Mouse (Mus musculus) Muller cell, postnatal 12 days (primary cell): ENCODE results near the gene Kcnn1.
"Not testable (repeated sequence)": the region's sequence is repeated elsewhere in the genome, so short reads cannot be mapped to it uniquely, and the experiment has no call there.

Source experiments
- DNase-seq: peaks from one replicate; pipeline ENCODE4 v3.0.0-alpha.2; 2015; ENCODE audit errors: inconsistent ontology term

Gene Kcnn1

DNA sequence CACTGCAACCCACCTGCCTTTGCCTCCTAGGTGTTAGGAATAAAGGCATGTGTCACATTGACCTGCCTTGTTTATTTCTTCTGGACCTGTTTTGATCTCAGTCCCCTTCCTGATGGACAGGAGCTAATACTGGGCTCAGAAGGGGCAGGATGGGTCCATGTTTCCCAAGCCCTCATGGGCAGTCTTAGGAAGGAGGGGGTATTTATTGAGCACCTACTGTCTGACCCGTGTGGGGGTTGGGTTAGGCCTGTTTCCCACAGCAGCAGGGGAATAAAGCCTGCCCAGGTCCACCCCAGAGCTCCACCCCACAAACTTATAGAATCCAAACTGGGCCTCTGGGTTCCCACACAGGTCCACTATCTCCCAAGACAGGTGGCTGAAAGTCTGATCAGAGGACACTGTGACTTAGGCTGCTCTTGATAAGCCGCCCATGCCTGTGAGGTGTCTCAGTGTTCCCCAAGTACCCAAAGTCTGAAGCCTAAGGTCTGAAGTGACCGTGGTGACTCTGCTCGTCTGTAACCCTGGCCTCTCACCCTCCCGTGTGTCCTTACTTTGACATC, 19.8 kb downstream of the Kcnn1 start:
- no peak for DNase-seq

DNA sequence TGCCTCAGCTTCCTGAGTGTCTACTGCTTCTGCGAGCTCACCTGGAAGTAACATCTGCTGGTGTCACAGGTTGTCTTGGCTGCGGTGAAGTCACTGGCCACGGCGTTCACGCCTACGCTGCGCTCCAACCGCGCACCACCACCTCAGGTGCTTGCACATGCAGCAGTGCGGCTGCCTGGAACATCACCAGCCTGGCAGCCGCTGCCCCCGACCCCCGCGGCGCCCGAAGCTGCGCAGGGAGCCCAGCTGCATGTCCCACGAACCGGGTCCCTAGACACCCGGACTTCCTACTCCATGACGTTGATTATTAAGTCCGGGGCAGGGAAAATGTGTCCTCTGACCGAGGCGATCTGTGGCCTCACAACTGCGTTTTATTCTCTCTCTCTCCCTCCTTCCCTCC, 20.6 kb downstream of the Kcnn1 start:
- no peak for DNase-seq

DNA sequence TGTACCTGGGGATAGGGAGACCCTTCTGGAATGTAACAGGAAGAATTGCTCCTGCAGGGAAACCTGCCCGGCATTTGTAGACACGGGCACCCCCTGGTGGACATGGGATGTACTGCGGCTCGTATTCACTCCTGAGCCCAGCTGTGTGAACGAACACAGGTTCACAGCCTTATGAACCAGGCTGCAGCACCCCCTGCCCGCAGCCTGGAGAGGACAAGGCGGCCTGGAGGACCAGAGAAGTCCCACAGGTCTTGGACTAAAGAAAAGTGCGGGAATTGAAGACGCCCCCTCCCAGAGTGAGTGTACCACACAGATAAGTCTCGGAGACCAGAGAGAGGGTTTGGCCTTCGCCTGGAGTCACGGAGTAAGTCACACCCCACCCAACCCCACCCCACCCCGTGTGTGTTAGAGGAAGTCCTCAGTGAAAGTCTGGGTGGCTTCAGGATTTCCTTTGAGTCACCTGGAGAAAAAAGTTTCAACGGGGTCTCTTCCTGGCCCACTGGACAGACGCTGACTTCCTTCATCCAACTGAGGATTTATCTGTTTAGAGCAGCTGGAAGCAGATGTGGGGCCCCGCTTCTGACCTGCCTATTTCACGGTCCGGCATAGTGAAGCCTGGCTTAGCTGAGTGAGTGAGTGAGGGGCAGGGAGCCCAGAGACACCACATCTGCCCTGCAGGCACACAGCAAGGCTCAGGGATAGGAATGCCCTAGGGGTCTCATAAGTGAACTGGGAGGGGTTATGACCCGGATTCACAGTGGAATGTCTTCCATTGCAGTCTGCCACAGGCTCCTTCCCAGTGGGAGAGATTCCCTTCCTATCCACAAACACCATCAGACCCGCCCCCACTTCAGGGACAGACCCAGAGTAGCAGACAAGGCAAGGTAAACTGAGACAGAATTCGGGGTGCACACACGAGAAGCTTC, 21.6 kb downstream of the Kcnn1 start:
- peak; percentile 87 for DNase-seq

DNA sequence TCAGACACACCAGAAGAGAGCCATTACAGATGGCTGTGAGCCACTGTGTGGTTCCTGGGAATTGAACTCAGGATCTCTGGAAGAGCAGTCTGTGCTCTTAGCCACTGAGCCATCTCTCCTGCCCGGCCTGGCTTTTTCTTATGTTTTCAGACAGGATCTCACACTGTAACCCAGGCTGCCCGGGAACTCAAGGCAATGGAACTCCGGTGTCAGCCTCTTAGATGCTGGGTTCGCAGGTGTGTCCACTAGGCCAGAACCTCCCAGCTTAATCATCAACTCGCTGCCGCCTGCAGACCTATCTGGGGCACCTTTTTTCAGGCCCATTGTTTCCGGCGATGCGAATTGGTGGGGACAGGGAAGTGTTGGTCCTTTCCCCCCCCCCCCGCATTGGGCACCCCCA, 22.5 kb downstream of the Kcnn1 start:
- no peak for DNase-seq

DNA sequence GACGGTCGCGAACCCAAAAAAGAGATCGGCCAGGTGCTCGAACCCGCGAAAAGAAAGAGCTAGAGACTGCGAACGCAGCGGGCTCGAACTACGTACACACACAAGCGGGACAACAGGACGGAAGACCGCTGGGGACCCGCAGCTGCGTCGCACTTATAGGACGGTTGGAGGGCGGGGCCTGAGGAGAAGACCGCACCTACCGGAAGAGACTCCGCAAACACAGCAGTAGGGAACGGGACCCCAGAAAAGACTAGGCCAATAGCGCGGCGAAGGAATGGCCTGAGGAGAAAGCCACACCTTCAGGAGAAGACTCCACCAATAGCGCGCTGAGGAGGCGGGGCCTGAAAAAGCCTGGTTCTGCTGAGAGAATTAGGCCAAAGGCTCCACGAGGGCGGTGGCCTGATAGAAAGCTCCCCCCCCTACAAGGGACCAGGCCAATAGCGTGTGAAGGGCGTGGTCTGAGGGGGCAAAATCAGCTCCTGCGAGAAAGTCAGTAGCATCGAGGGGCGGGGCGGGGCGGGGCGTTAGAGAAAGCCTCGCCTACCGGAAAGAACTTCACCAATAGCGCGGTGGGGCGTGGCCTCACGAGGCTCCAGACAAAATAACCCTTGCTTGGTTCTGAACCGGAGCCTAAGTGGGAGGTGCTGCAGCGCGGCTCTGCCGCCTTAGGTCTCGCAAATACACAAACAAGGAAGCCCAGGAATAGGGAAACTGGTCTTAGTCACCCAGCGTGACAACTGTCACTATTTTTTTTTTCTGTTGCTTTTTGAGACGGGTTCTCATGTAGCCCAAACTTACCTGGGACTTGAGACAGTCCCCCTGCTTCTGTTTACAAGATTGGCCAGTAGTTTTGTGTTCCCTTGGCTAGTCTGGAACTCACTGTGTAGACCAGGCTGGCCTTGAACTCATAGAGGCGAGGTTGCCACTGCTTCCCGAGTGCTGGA, 23.4 kb downstream of the Kcnn1 start, which contains the start of gene Arrdc2:
TSS of gene Arrdc2 (minus strand) at position 313 of the 944 bp plus-strand sequence.
- DNase-seq = peak; percentile 100

DNA sequence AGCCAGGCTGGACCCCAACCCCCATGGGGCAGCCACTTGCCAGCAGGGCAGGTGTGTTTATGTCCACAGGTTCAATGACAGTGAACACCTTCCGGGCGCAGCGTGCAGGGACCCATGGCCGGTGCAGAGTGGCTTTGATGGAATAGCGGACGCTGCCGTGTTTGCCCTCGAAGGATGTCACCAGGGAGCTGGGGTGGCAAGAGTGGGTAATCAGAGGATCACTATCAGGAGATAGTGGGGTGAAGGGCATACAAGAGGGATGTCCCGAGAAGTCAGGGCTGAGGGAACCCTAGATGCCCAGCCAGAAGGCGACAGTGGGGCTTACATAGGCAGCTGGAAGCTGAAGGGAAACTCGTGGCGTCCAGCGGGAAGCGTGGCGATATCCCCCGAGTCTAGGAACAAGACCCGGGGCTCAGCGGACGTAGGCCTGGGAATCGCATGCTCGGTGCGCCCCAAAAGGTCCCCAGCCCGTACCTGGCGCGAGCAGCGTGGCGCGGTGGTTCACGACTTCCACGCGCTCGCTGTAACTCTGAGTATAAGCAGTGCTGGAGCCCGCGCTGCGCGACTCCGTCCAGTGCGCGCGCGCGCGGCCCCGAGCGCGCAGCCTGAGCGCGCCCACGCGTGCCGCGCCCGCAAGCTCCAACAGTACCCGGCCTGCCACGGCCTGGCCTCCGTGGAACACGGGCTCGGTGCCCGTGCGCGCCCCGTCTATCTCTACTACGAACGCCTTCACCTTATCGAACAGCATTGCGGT, 24.2 kb downstream of the Kcnn1 start:
- no peak for DNase-seq

DNA sequence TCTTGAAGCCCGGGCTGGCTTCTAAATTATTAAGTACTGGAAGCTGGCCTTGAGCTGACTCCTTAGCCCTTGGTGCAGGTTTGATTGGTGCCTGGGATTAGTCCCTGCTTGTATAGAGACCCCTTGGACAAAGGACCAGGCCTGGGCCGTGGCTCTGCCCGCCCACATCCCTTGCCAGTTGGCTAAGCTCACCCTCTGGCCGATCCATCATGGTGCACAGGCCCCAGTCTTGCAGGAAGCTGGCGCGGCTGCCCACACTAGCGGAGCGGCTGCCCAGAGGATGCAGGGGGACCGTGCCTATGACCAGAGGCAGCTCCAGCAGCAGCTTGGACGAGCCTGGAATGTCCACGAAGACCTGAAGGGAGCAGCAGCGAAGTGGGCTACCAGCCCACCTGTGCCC, 26.4 kb downstream of the Kcnn1 start:
- DNase-seq = no peak

DNA sequence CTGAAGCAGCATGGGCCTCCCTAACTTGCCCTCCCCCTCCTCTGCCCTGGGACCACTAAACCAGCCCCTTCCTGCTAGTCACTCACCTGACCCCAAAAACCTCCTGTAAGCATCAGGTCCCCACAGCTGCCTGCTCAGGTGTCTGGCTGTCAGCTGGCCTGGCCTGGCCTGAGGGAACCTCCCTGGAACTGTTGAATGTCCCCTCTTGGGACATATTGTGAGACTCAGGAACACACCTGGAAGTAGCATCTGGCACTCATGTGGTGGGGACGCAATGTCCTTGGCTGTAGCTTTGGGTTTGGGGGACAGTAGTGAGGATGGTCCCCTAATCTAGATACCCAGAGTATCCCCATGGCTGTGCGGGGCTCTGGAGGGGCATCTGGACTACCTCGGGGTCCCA, 29.0 kb downstream of the Kcnn1 start:
- no peak for DNase-seq

DNA sequence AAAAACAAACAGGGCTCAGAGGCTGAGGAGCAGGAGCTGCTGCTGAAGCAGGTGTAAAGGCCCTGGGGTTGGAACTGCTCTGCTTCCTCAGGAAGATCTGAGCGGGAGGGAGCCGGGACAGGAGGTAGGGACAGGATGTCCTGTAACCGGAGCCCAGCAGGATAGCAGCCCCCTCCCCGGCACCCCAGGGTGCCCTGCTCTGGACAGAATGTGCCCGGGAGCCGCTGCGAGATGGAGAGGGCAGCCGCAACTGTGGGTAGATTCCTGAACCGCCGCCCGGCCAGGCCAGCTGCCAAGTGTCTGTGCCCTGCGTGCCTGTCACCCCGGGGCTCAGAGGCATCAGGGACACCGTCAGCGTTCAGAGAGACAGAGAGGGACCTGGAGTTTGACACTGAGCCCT, 29.5 kb downstream of the Kcnn1 start:
- DNase-seq = peak; percentile 89

DNA sequence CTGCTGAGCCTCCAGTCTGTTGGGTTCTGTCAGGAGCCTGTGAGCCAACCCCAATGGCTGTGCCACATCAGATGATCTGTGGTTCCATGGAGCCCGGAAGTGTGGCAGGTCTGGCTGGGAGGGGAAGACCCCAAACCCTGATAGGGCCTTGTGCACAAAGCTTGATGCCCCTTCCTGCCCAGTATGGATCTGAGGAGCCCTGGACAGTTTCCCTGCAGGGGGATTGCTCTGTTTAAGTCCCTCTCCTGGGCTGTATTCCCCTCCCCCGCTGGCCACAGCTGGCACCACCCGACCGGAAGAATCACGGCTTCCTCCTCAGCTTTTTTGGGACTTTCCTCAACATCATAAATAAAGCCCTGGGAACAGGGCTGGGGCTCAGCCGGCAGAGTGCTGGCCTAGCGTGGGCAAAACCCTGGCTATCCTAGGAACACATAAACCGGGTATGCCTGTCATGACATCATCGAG, 30.0 kb downstream of the Kcnn1 start:
- peak; percentile 31 for DNase-seq

DNA sequence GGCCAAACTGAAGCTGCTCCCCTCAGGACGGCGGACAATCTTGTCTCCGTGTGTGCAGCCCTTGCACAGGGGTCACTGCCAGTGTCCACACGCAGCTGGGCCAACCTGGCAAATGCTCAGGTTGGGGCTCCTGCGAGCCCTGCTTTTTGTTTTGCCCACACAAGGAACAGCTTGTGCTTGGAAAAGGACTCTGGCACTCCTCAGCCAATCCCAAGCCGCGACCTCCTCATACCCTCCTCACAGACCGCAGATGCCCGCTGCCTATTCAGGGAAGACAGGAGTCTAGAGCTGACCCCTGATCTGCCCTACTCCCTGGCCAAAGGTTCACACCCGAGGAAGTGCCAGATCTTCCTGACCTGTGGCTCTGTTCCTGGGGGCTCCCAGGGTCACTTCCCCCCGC, 30.7 kb downstream of the Kcnn1 start:
- DNase-seq = peak; percentile 42

DNA sequence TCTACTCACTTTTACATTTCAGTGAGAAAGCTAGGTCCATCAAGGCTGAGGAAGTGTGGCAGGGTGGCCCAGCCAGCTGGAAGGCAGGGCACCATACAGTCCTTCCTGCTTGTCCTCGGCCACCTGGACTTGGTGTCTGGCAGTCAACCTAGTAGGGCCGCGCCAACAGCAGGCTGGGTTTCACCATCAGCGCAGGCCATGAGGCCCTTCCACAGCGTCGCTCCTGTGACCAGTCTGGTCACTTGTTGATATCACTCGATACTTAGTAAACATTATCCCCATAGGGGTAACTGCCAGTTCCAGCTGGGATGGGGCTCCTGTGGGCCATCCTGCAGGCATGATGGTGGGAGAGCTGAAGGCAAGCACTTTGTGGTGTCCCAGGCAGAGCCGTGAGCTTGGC, 31.5 kb downstream of the Kcnn1 start:
- DNase-seq = no peak

DNA sequence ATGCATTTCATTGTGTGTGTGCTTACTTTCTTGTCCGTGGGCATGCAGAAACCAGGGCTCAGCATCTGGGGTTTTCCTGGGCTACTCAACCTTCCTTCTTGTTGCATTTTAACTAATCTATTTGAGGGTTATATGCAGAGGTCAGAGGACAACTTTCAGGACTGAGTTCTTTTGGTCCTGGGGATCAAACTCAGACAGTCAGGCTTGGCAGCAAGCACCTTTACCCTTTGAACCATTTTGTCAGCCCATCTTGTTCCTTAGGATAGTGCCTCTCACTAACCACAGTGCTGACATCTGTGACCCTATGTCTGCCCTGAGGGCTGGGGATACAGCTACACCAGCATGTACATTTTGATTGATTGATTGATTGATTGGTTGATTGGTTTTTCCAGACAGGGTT, 35.3 kb downstream of the Kcnn1 start:
- no peak for DNase-seq

DNA sequence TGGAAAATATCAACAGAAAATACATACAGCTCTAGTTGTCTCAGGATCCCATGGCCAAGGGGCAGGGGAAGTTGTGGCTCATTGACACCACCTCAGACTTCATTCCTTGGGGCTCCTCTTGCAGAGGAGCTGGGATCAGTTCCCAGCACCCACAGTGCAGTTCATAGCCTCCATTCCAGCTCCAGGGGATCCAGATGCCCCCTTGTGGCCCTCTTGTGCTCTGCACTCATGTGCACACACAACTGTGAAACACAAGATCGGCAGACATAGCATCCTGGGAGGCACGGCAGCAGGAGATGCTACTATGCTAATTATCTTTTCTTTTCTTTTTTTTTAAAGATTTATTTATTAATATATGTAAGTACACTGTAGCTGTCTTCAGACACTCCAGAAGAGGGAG, 36.0 kb downstream of the Kcnn1 start:
- DNase-seq = no peak

DNA sequence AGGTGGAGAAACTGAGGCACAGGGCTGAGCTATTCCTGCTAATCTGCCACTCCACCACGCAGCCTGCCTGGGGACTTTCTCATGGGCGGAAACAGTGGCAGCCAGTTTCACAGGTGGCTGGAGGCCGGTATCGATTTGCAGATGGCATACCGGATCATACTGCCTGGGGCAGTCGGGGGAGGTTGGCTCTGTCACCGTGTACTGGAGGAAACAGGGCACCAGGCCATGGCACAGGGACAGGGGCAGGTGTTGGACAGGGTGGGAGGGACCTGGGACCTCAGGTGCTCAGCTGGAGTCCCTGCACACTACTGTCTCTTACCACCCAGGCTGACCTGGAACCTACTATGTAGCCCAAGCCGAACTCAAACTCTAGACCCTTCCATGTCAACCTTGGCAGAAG, 37.2 kb downstream of the Kcnn1 start:
- DNase-seq = no peak

DNA sequence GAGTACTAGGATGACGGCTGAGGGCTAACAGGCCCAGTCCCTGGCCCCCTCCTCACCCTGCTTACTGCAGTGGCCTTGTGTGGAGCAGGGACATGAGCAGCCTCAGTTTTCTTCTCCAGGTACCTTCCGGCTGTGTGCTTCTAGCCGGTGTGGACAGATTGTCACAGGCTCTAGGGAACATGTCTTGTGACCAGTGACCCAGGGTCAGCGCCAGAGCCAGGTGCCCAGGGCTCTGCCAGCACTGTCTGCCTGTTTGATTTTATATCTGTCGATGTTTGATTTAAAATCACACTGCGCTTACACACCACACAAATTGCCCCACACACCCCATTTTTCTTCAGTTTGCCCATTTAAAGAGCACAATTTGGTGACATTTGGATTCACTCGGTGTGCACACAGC, 39.3 kb downstream of the Kcnn1 start:
- DNase-seq = no peak

DNA sequence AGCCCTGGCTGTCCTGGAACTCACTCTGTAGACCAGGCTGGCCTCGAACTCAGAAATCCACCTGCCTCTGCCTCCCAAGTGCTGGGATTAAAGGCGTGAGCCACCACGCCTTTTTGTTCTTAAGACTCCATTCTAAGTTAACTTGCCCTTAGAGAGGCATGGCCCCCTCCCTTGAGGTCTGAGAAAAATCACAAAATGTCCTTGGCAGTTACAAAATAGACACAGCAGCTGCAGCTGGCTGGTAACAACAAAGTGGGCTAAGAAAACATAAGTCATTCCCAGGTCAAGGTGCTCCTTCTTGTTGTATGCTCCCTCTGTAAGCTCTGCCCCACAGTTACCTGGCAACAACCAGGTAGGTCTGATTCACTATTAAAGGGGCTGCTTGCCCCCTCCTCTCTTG, 40.5 kb downstream of the Kcnn1 start:
- not testable (repeated sequence) for DNase-seq

DNA sequence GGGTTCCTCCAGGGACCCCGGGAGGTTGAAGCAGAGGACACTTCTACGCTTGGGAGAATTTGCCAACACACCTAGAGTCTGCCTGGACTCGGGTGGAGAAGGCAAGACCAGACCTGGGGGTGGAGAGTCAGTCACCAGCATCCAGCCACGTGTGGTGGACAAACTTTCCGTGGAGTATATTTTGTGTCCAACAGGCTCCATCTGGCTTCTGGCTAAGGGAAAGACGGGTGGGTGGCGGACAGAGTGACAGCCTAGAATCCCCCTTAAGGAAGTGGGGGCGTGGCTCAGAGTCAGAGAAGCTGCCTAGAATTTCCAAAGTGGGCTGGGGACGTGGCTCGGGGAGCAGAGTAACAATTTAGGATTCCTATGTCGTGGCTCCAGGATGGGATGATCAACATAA, 41.1 kb downstream of the Kcnn1 start:
- no peak for DNase-seq

DNA sequence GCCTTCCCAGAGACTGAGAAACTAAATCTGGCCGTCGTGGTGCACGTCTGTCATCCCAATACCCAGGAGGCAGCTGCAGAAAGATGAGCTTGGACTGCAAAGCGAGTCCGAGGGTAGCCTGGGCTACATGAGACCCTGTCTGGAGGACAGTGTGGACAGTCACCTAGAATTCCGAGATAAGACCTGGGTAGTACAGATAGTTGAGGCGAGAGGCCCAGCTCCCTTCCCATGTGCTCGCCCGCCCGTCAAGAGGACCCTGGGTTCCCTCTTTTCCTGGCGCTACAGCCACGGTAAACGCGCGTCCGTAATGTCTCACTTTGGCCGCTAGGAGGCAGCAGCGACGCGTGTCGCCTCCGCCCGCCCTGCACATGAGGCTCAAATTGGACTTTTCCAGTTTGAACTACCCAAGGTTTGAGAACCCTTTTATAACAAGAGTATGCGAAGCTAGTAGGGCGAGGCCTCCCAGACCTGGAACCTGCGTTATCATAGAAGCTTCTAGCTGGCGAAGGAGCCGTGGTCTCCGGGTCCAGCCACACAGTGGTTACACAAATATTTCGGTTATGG, 41.6 kb downstream of the Kcnn1 start:
- peak; percentile 56 for DNase-seq

DNA sequence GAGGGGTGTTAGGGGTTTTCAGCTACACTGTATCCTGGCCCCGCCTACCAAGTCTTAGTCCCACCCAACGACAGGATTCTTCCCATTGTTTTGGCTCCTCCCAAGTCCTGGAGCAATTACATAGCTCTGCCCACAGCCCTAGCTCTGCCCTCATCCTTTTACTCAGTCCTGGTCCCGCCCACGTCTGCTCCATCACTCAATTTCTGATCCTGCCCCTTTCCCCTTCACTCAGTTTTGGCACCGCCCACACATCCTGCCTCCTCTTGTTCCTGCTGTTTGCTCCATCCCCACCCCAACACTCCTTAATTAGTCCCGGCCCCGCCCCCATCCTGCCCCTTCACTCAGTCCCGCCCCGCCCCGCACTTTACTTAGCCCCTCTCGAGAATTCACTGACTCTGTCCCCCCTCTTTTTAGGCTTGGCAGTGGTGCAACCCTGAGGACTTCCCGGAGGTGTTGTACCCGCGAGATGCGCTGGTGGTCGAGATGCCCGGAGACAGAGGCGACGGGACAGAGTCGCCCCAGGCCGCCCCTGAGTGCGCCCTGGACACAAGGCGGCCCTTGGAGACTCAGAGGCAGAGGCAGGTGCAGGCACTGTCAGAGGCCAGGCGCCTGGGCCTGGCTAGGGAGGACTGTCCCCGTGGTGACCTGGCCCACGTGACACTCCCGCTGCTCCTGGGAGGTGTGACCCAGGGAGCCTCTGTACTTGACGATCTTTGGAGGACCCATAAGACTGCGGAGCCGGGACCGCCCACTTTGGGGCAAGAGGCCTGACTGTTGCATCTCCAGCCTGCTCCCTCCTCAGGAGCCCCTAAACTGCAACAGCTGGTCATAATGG, 42.7 kb downstream of the Kcnn1 start:
- peak; percentile 80 for DNase-seq
